Comparison of ENCODE assay signal across 18 mouse cellular contexts in the genomic region with DNA sequence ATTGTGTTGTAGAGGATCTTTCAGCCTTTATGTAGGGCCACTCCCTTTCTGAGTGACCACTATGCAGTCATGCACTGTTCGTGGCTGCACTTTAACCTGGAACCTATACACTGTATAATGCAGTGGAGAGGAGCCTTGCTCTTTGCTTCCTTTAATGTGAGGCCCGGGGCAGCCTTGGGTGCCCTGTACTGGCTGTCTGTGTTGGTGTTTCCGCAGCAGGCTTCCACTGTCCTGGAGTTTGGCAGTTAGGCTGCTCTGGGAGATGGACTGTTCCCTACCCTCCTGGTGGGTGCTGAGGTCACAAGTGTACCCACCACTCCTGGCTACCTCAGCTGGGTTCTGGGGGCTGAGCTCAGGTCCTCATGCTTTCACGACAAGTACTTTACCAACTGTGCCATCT. TPM values are rescaled to one million over a fixed set of nuclear protein-coding genes. Genes with fewer than 3 reads are reported as not detected.
A peak's percentile ranks its signal among the peaks of the same experiment; 100 is the strongest.
DNase-seq lines count a peak whose midpoint lies in the region; ATAC-seq and TF ChIP-seq lines count a peak whose summit lies in the region.
"Had no signal": no experiment of that assay in that cellular context is flagged by ENCODE, and none has a peak within 500 bp of the region (broad histone marks: within the 10 kb centered on the region; RNA-seq: fewer than 3 reads in every experiment).

No protein-coding gene starts in this region.

- TF ChIP-seq POLR2A in heart, adult 2 months (IDR thresholded peaks at IDR 0.05; ENCODE audit: insufficient read depth, low read depth, low read length) = no peak

- WGBS in heart, adult 2 months = 59% methylated on average over 4 of the region's 4 CpGs
- WGBS in hindbrain, embryonic 15.5 days = 90% methylated on average over 4 of the region's 4 CpGs
- WGBS in hindbrain, embryonic 12.5 days = 85% methylated on average over 4 of the region's 4 CpGs
- WGBS in liver, embryonic 12.5 days (ENCODE audit: insufficient replicate concordance) = 54% methylated on average over 4 of the region's 4 CpGs
- 75% methylated on average over 4 of the region's 4 CpGs for WGBS in liver, embryonic 11.5 days
- 64% methylated on average over 4 of the region's 4 CpGs for WGBS in embryonic facial prominence, embryonic 11.5 days

- H3K79me2 ChIP-seq in heart, adult 2 months (replicated peaks; ENCODE audit: control insufficient read depth, insufficient read depth, low read length) = peaks cover under 1% of the 10 kb centered on the region; the same call in 1 of the 2 replicates

- peak overlapping the region; percentile 31; the same call in 1 of the 2 replicates for H3K27ac ChIP-seq in heart, adult 2 months
- H3K27ac ChIP-seq in hindbrain, embryonic 15.5 days (replicated peaks) = no peak overlapping the region
- H3K27ac ChIP-seq in hindbrain, embryonic 12.5 days = no peak overlapping the region
- 0 out of 2 replicates have a peak overlapping the region, but pooled peaks have one; percentile 3 for H3K27ac ChIP-seq in liver, embryonic 12.5 days
- H3K27ac ChIP-seq in liver, embryonic 11.5 days (ENCODE audit: low read depth, low read length) = no peak overlapping the region
- 0 out of 2 replicates have a peak overlapping the region, but pooled peaks have one; percentile 7 for H3K27ac ChIP-seq in embryonic facial prominence, embryonic 11.5 days (replicated peaks; ENCODE audit: low read depth, low read length)
- H3K27ac ChIP-seq: forebrain, embryonic 15.5 days; gastrocnemius, adult 2 months; limb, embryonic 15.5 days; macrophage; midbrain, embryonic 12.5 days had no signal

- H3K4me2 ChIP-seq in hindbrain, embryonic 15.5 days = no peak overlapping the region
- no peak overlapping the region for H3K4me2 ChIP-seq in hindbrain, embryonic 12.5 days (replicated peaks)
- H3K4me2 ChIP-seq in liver, embryonic 12.5 days = no peak overlapping the region
- no peak overlapping the region for H3K4me2 ChIP-seq in liver, embryonic 11.5 days
- no peak overlapping the region for H3K4me2 ChIP-seq in embryonic facial prominence, embryonic 11.5 days (ENCODE audit: low read depth, low read length)
- H3K4me2 ChIP-seq: forebrain, embryonic 15.5 days; limb, embryonic 15.5 days; midbrain, embryonic 12.5 days had no signal

- ATAC-seq in hindbrain, embryonic 15.5 days (ENCODE audit: low FRiP score, low read depth) = peak; percentile 66; the same call in 1 of the 2 replicates
- ATAC-seq in hindbrain, embryonic 12.5 days (ENCODE audit: low FRiP score) = no peak
- no peak for ATAC-seq in liver, embryonic 12.5 days
- no peak for ATAC-seq in liver, embryonic 11.5 days (replicated peaks; ENCODE audit: low FRiP score)
- ATAC-seq in embryonic facial prominence, embryonic 11.5 days (replicated peaks; ENCODE audit: insufficient number of reproducible peaks, low FRiP score, low TSS enrichment, low read depth) = 0 out of 2 replicates have a peak, but pooled peaks have one; percentile 23
- ATAC-seq: activated CD4-positive, CD25-positive, alpha-beta regulatory T cell, adult 4 months; forebrain, embryonic 15.5 days had no signal

- no peaks in the 10 kb centered on the region for H3K36me3 ChIP-seq in heart, adult 2 months (ENCODE audit: control insufficient read depth, insufficient read depth, low read length)
- no peaks in the 10 kb centered on the region for H3K36me3 ChIP-seq in hindbrain, embryonic 15.5 days
- no peaks in the 10 kb centered on the region for H3K36me3 ChIP-seq in hindbrain, embryonic 12.5 days
- H3K36me3 ChIP-seq in liver, embryonic 12.5 days = no peaks in the 10 kb centered on the region
- H3K36me3 ChIP-seq in liver, embryonic 11.5 days (ENCODE audit: control insufficient read depth, insufficient read depth, low read length) = no peaks in the 10 kb centered on the region
- no peaks in the 10 kb centered on the region for H3K36me3 ChIP-seq in embryonic facial prominence, embryonic 11.5 days (replicated peaks; ENCODE audit: control insufficient read depth, insufficient read depth, low read depth, low read length)
- H3K36me3 ChIP-seq: forebrain, embryonic 15.5 days; limb, embryonic 15.5 days; midbrain, embryonic 12.5 days had no signal

- H3K9me3 ChIP-seq in hindbrain, embryonic 15.5 days = no peaks in the 10 kb centered on the region
- H3K9me3 ChIP-seq in hindbrain, embryonic 12.5 days (replicated peaks) = no peaks in the 10 kb centered on the region
- H3K9me3 ChIP-seq in liver, embryonic 12.5 days (replicated peaks) = no peaks in the 10 kb centered on the region
- no peaks in the 10 kb centered on the region for H3K9me3 ChIP-seq in liver, embryonic 11.5 days (ENCODE audit: control insufficient read depth, low read length)
- no peaks in the 10 kb centered on the region for H3K9me3 ChIP-seq in embryonic facial prominence, embryonic 11.5 days (replicated peaks; ENCODE audit: control insufficient read depth, low read length)
- H3K9me3 ChIP-seq: forebrain, embryonic 15.5 days; limb, embryonic 15.5 days; midbrain, embryonic 12.5 days had no signal

- no peak overlapping the region for H3K9ac ChIP-seq in heart, adult 2 months (ENCODE audit: low read depth, low read length)
- H3K9ac ChIP-seq in hindbrain, embryonic 15.5 days = no peak overlapping the region
- H3K9ac ChIP-seq in hindbrain, embryonic 12.5 days = no peak overlapping the region
- H3K9ac ChIP-seq in liver, embryonic 12.5 days = no peak overlapping the region
- H3K9ac ChIP-seq in liver, embryonic 11.5 days (ENCODE audit: low read depth, low read length) = no peak overlapping the region
- H3K9ac ChIP-seq in embryonic facial prominence, embryonic 11.5 days (replicated peaks; ENCODE audit: low read length) = no peak overlapping the region
- H3K9ac ChIP-seq: forebrain, embryonic 15.5 days; limb, embryonic 15.5 days; midbrain, embryonic 12.5 days had no signal

- no peak overlapping the region for H3K4me3 ChIP-seq in heart, adult 2 months
- H3K4me3 ChIP-seq in hindbrain, embryonic 15.5 days = no peak overlapping the region
- no peak overlapping the region for H3K4me3 ChIP-seq in hindbrain, embryonic 12.5 days
- no peak overlapping the region for H3K4me3 ChIP-seq in liver, embryonic 12.5 days
- H3K4me3 ChIP-seq in liver, embryonic 11.5 days (ENCODE audit: low read depth, low read length) = no peak overlapping the region
- no peak overlapping the region for H3K4me3 ChIP-seq in embryonic facial prominence, embryonic 11.5 days (ENCODE audit: low read depth, low read length)
- H3K4me3 ChIP-seq: forebrain, embryonic 15.5 days; gastrocnemius, adult 2 months; limb, embryonic 15.5 days; midbrain, embryonic 12.5 days had no signal

- no peak for TF ChIP-seq CTCF in heart, adult 2 months (IDR thresholded peaks at IDR 0.05)

- TF ChIP-seq EP300 in heart, adult 2 months (IDR thresholded peaks at IDR 0.05; ENCODE audit: insufficient read depth, low read depth, low read length) = no peak

- intact Hi-C loops in heart, adult 2 months (cut with DNase I) = no loop called here
- intact Hi-C loops in heart, postnatal 25 days (cut with DNase I) = loop anchor here (5.0 kb wide), 1 partner anchor 54 kb away; no protein-coding TSS in a partner anchor

- no peaks in the 10 kb centered on the region for H3K27me3 ChIP-seq in heart, adult 2 months (ENCODE audit: control insufficient read depth, insufficient read depth, low read length)
- no peaks in the 10 kb centered on the region for H3K27me3 ChIP-seq in hindbrain, embryonic 15.5 days
- no peaks in the 10 kb centered on the region for H3K27me3 ChIP-seq in hindbrain, embryonic 12.5 days
- no peaks in the 10 kb centered on the region for H3K27me3 ChIP-seq in liver, embryonic 12.5 days (replicated peaks)
- H3K27me3 ChIP-seq in liver, embryonic 11.5 days (replicated peaks; ENCODE audit: control insufficient read depth, insufficient read depth, low read length) = no peaks in the 10 kb centered on the region
- H3K27me3 ChIP-seq in embryonic facial prominence, embryonic 11.5 days (ENCODE audit: control insufficient read depth, insufficient read depth, low read length) = no peaks in the 10 kb centered on the region
- H3K27me3 ChIP-seq: forebrain, embryonic 15.5 days; limb, embryonic 15.5 days; midbrain, embryonic 12.5 days had no signal

- no peak for DNase-seq in heart, adult 2 months
- DNase-seq in heart, postnatal 25 days (ENCODE audit: low spot score) = no peak
- no peak for DNase-seq in liver, embryonic 11.5 days (ENCODE audit: low spot score)
- no peak for DNase-seq in embryonic facial prominence, embryonic 11.5 days (ENCODE audit: low spot score)
- DNase-seq in testis, postnatal 14 days (ENCODE audit: low spot score) = no peak
- DNase-seq: cerebellum, adult 9-11 months; gastrocnemius, adult 2 months; layer of hippocampus, adult 9-11 months; spleen, adult 18-20 months; thymus, postnatal 25 days had no signal

- H3K4me1 ChIP-seq in heart, adult 2 months (ENCODE audit: control insufficient read depth, insufficient read depth, low read length) = peaks cover 6% of the 10 kb centered on the region
- peaks cover 11% of the 10 kb centered on the region for H3K4me1 ChIP-seq in hindbrain, embryonic 15.5 days (replicated peaks)
- H3K4me1 ChIP-seq in hindbrain, embryonic 12.5 days = 0 out of 2 replicates have a peak, but pooled peaks cover 7% of the 10 kb centered on the region
- H3K4me1 ChIP-seq in liver, embryonic 12.5 days = peaks cover 14% of the 10 kb centered on the region
- H3K4me1 ChIP-seq in liver, embryonic 11.5 days (replicated peaks; ENCODE audit: control insufficient read depth, insufficient read depth, low read length) = no peaks in the 10 kb centered on the region
- no peaks in the 10 kb centered on the region for H3K4me1 ChIP-seq in embryonic facial prominence, embryonic 11.5 days (ENCODE audit: control insufficient read depth, insufficient read depth, low read length)
- H3K4me1 ChIP-seq: forebrain, embryonic 15.5 days; midbrain, embryonic 12.5 days had no signal

RNA-seq across cellular contexts. Expression of gene 2010111I01Rik, which starts 14.1 kb away (rescaled TPM):
- total RNA-seq in heart, adult 2 months (2021) = 100 to 1,000 TPM in 1 of 2 experiments, 10 to 100 TPM in 1; 91.0 to 101 TPM
- 84.6 and 126 TPM in 2 replicates for polyA plus RNA-seq in heart, adult 2 months (2012; rRNA removed)
- total RNA-seq in heart, postnatal 25 days (2021) = 100 to 1,000 TPM; 109 to 112 TPM
- 27.7 and 34.6 TPM in 2 replicates for polyA plus RNA-seq in hindbrain, embryonic 15.5 days (2015; fragmentation: Nextera tagmentation; extraction: Ambion mirVana)
- 47.6 and 68.4 TPM in 2 replicates for polyA plus RNA-seq in hindbrain, embryonic 12.5 days (2016; fragmentation: Nextera tagmentation; extraction: Ambion mirVana)
- 17.2 and 19.6 TPM in 2 replicates for polyA plus RNA-seq in liver, embryonic 12.5 days (2016; fragmentation: Nextera tagmentation; extraction: Ambion mirVana)
- 30.6 and 31.8 TPM in 2 replicates for polyA plus RNA-seq in liver, embryonic 11.5 days (2014; fragmentation: Nextera tagmentation; extraction: Ambion mirVana)
- polyA plus RNA-seq in embryonic facial prominence, embryonic 11.5 days (2014; fragmentation: Nextera tagmentation; extraction: Ambion mirVana) = 125 and 136 TPM in 2 replicates

Comparison
In these comparisons a context has a peak if more than half of its experiments do, and no peak if none do; other contexts are left out.
1. H3K27ac ChIP-seq: peak in heart, adult 2 months (single experiment), liver, embryonic 12.5 days (single experiment) and embryonic facial prominence, embryonic 11.5 days (single experiment); none in hindbrain, embryonic 15.5 days (single experiment), hindbrain, embryonic 12.5 days (single experiment) and liver, embryonic 11.5 days (single experiment).
2. ATAC-seq: peak in hindbrain, embryonic 15.5 days (single experiment) and embryonic facial prominence, embryonic 11.5 days (single experiment); none in hindbrain, embryonic 12.5 days (single experiment), liver, embryonic 12.5 days (single experiment) and liver, embryonic 11.5 days (single experiment).